Mouse (Mus musculus) neural tube, embryonic 14.5 days (tissue): Measurements from ENCODE around the gene Ccl1. TPM values are rescaled to one million over a fixed set of nuclear protein-coding genes. Genes with fewer than 3 reads are reported as not detected.

ENCODE experiments used
- ATAC-seq: fragments of 200-750 bp; cut with Nextera tagmentation; 2 replicates; pipeline ENCODE4 v1.8.0; 2017; ENCODE audit warnings: low read depth, mild to moderate bottlenecking, moderate TSS enrichment, moderate library complexity
- H3K27ac ChIP-seq: fragments of 300-500 bp; sonication (generic); 2 replicates; pipeline ENCODE4 v1.5.1; 2014; ENCODE audit warnings: low read depth, mild to moderate bottlenecking, control low read depth, low read length, moderate library complexity, mixed read lengths
- H3K27me3 ChIP-seq: fragments of 300-500 bp; sonication (generic); 2 replicates; pipeline ENCODE4 v1.6.1; 2014; ENCODE audit warnings: low read length; ENCODE audit not compliant: control insufficient read depth, insufficient read depth
- H3K36me3 ChIP-seq: fragments of 300-500 bp; sonication (generic); 2 replicates; pipeline ENCODE4 v1.6.1; 2014; ENCODE audit warnings: low read length, mixed read lengths; ENCODE audit not compliant: control insufficient read depth, insufficient read depth
- H3K4me1 ChIP-seq: fragments of 300-500 bp; sonication (generic); 2 replicates; pipeline ENCODE4 v1.6.1; 2014; ENCODE audit warnings: low read length; ENCODE audit not compliant: control insufficient read depth, insufficient read depth
- H3K4me2 ChIP-seq: fragments of 300-500 bp; sonication (generic); 2 replicates; pipeline ENCODE4 v1.6.1; 2014; ENCODE audit warnings: mild to moderate bottlenecking, low read depth, low read length, control low read depth
- H3K4me3 ChIP-seq: fragments of 300-500 bp; sonication (generic); 2 replicates; pipeline ENCODE4 v1.5.1; 2014; ENCODE audit warnings: low read depth, low read length, control low read depth, mixed read lengths
- H3K9ac ChIP-seq: fragments of 300-500 bp; sonication (generic); replicated peaks from 2 replicates; pipeline ENCODE4 v1.6.1; 2014; ENCODE audit warnings: low read depth, mild to moderate bottlenecking, control low read depth, low read length, mixed read lengths
- H3K9me3 ChIP-seq: fragments of 300-500 bp; sonication (generic); 2 replicates; pipeline ENCODE4 v1.6.1; 2016; ENCODE audit warnings: low read length; ENCODE audit not compliant: control insufficient read depth
- WGBS: fragments of 180-500 bp; shearing (Covaris S2); extraction: QIAGEN DNeasy Blood & Tissue Kit; methylation state at CpG from one replicate; pipeline ENCODE4 v1.1.7; 2014; 5-methylcytosine and 5-hydroxymethylcytosine counted together
- polyA plus RNA-seq: library from polyadenylated mRNA; unstranded; fragments of >200 nt; fragmentation: Nextera tagmentation; extraction: Ambion mirVana; gene quantifications from 2 replicates; pipeline ENCODE4 v1.2.1, GENCODE M21; 2014

The Ccl1 gene
- polyA plus RNA-seq, 1 experiment from 2014 or later, result 1.6 TPM

- H3K36me3 ChIP-seq, result no peaks in the 10 kb centered on the region
- ATAC-seq, result no peak
- no peaks in the 10 kb centered on the region for H3K4me1 ChIP-seq
- no peak overlapping the region for H3K9ac ChIP-seq
- no peak overlapping the region for H3K4me3 ChIP-seq
- no peaks in the 10 kb centered on the region for H3K27me3 ChIP-seq
- H3K9me3 ChIP-seq, result no peaks in the 10 kb centered on the region
- 95% methylated on average over 2 of the region's 2 CpGs for WGBS
- no peak overlapping the region for H3K27ac ChIP-seq
- no peak overlapping the region for H3K4me2 ChIP-seq
Measured at GRCm38 (mm10) chr11:82173491-82173890, 132.0 kb downstream of the Ccl1 start.

- no peaks in the 10 kb centered on the region for H3K9me3 ChIP-seq
- H3K4me3 ChIP-seq, result no peak overlapping the region
- H3K4me2 ChIP-seq, result no peak overlapping the region
- 72% methylated on average over 7 of the region's 7 CpGs for WGBS
- no peak for ATAC-seq
- no peaks in the 10 kb centered on the region for H3K27me3 ChIP-seq
- H3K9ac ChIP-seq, result no peak overlapping the region
- H3K27ac ChIP-seq, result no peak overlapping the region
- H3K36me3 ChIP-seq, result no peaks in the 10 kb centered on the region
- H3K4me1 ChIP-seq, result no peaks in the 10 kb centered on the region
Measured at GRCm38 (mm10) chr11:82171316-82172071, 134.0 kb downstream of the Ccl1 start.

GRCm38 (mm10) chr11:82169456-82169855, 136.0 kb downstream of the Ccl1 start:
- no peak overlapping the region for H3K4me2 ChIP-seq
- no peaks in the 10 kb centered on the region for H3K27me3 ChIP-seq
- no peak for ATAC-seq
- H3K27ac ChIP-seq, result no peak overlapping the region
- H3K4me3 ChIP-seq, result no peak overlapping the region
- H3K9me3 ChIP-seq, result no peaks in the 10 kb centered on the region
- no peaks in the 10 kb centered on the region for H3K36me3 ChIP-seq
- no peaks in the 10 kb centered on the region for H3K4me1 ChIP-seq
- 95% methylated on average over 4 of the region's 4 CpGs for WGBS
- H3K9ac ChIP-seq, result no peak overlapping the region

- H3K27ac ChIP-seq, result no peak overlapping the region
- H3K9ac ChIP-seq, result no peak overlapping the region
- no peak overlapping the region for H3K4me2 ChIP-seq
- H3K4me3 ChIP-seq, result no peak overlapping the region
- no peaks in the 10 kb centered on the region for H3K9me3 ChIP-seq
- H3K36me3 ChIP-seq, result no peaks in the 10 kb centered on the region
- no peaks in the 10 kb centered on the region for H3K27me3 ChIP-seq
- 94% methylated on average over 2 of the region's 2 CpGs for WGBS
- no peak for ATAC-seq
- no peaks in the 10 kb centered on the region for H3K4me1 ChIP-seq
Measured at GRCm38 (mm10) chr11:82168308-82168707, 137.2 kb downstream of the Ccl1 start.

- no peaks in the 10 kb centered on the region for H3K36me3 ChIP-seq
- no peaks in the 10 kb centered on the region for H3K9me3 ChIP-seq
- no peak for ATAC-seq
- 79% methylated on average over 8 of the region's 8 CpGs for WGBS
- no peak overlapping the region for H3K4me3 ChIP-seq
- H3K27me3 ChIP-seq, result no peaks in the 10 kb centered on the region
- H3K9ac ChIP-seq, result no peak overlapping the region
- H3K4me1 ChIP-seq, result no peaks in the 10 kb centered on the region
- no peak overlapping the region for H3K4me2 ChIP-seq
- H3K27ac ChIP-seq, result no peak overlapping the region
Measured at GRCm38 (mm10) chr11:82163285-82163684, 142.2 kb downstream of the Ccl1 start.

- Histone ChIP-seq H3K27me3 (no peaks in the 10 kb centered on the region), H3K4me2 (no peak overlapping the region), H3K4me1 (no peaks in the 10 kb centered on the region), H3K27ac (no peak overlapping the region), H3K9me3 (no peaks in the 10 kb centered on the region), H3K9ac (no peak overlapping the region), H3K4me3 (no peak overlapping the region), H3K36me3 (no peaks in the 10 kb centered on the region)
- ATAC-seq, result no peak
- whole genome bisulfite sequencing, result 95% methylated on average over 2 of the region's 2 CpGs
Measured at GRCm38 (mm10) chr11:82159126-82159525, 146.4 kb downstream of the Ccl1 start.

- Histone ChIP-seq H3K9ac (no peak overlapping the region), H3K4me1 (peaks cover 6% of the 10 kb centered on the region; the same call in 1 of the 2 replicates), H3K4me3 (no peak overlapping the region), H3K4me2 (no peak overlapping the region), H3K27ac (no peak overlapping the region), H3K36me3 (no peaks in the 10 kb centered on the region), H3K9me3 (no peaks in the 10 kb centered on the region), H3K27me3 (no peaks in the 10 kb centered on the region)
- ATAC-seq, result no peak
- WGBS, result 52% methylated on average over 7 of the region's 7 CpGs
Measured at GRCm38 (mm10) chr11:82139492-82140094, 165.9 kb downstream of the Ccl1 start.

- Histone ChIP-seq H3K4me1 (peaks cover 6% of the 10 kb centered on the region; the same call in 1 of the 2 replicates), H3K4me2 (no peak overlapping the region), H3K36me3 (no peaks in the 10 kb centered on the region), H3K4me3 (no peak overlapping the region), H3K27ac (no peak overlapping the region), H3K9ac (no peak overlapping the region), H3K9me3 (no peaks in the 10 kb centered on the region), H3K27me3 (no peaks in the 10 kb centered on the region)
- 91% methylated on average over 2 of the region's 2 CpGs for WGBS
- no peak for ATAC-seq
Measured at GRCm38 (mm10) chr11:82136196-82136595, 169.3 kb downstream of the Ccl1 start.

GRCm38 (mm10) chr11:82132977-82133376, 172.5 kb downstream of the Ccl1 start:
- WGBS, result 81% methylated on average over 1 of the region's 1 CpGs
- Histone ChIP-seq H3K27me3 (no peaks in the 10 kb centered on the region), H3K9me3 (no peaks in the 10 kb centered on the region), H3K4me2 (no peak overlapping the region), H3K4me3 (no peak overlapping the region), H3K9ac (no peak overlapping the region), H3K36me3 (no peaks in the 10 kb centered on the region), H3K27ac (no peak overlapping the region), H3K4me1 (no peaks in the 10 kb centered on the region)
- ATAC-seq, result no peak
